Mouse (Mus musculus): ENCODE data around the gene Ccr3.

DNA sequence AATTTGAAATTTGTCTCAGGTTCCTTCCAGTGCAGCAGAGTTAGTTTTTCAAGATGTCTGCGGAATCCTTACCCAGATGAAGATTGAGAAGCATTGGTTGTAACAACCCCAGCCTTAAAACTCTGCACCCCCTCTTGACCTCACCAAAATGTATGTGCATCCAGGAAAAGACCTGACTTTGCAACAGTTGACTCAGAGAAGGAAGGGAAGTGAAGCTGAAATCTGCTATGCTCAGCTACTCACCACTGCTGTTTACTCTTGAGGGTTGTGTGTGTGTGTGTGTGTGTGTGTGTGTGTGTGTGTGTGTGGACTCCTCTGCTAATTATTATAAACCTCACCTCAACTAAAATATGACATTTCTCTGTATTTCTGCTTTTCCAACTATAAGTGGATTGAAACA is 49.7 kb downstream of the Ccr3 start:
- no peak for TF ChIP-seq GATA1 (IDR thresholded peaks at IDR 0.05; ENCODE audit: low read length)
- no peak for TF ChIP-seq TAL1 (IDR thresholded peaks at IDR 0.05; ENCODE audit: low read length)

All from erythroblast, embryonic 14.5 days (primary cell).